Mouse (Mus musculus) liver, adult 2 months (tissue): ENCODE measurements around the gene Tmc5.

Source experiments
- CTCF ChIP-seq: fragments of 200-500 bp; IDR thresholded peaks from 2 replicates; pipeline ENCODE4 v1.5.1; 2011; ENCODE audit warnings: low read depth, low read length, control low read depth
- POLR2A ChIP-seq: fragments of 200-500 bp; IDR thresholded peaks from 2 replicates; pipeline ENCODE4 v1.6.1; 2011; ENCODE audit warnings: low read length, control low read depth; ENCODE audit not compliant: insufficient read depth; ENCODE audit errors: extremely low read depth

GRCm38 (mm10) chr7:118554290-118554689 is 42.8 kb upstream of the Tmc5 start:
- TF ChIP-seq CTCF (no peak), POLR2A (no peak)
